Mouse (Mus musculus) ES-Bruce4 (cell line): ENCODE results near the gene C1qtnf9.

ENCODE experiments used
- CTCF ChIP-seq: IDR thresholded peaks from one replicate; pipeline ENCODE4 v1.8.1; 2011; ENCODE audit warnings: low read depth, low read length
- EP300 ChIP-seq: IDR thresholded peaks from 2 replicates; pipeline ENCODE4 v1.6.1; 2011; ENCODE audit warnings: low read depth, low read length; ENCODE audit not compliant: insufficient read depth

- no peak for TF ChIP-seq CTCF
- TF ChIP-seq EP300 = no peak
Observed at GRCm38 (mm10) chr14:60770594-60770993, 2.7 kb downstream of the C1qtnf9 start.
